Mouse (Mus musculus) liver, embryonic 14.5 days (tissue): ENCODE measurements around the gene Ltb.

Experiments used
- CTCF ChIP-seq: IDR thresholded peaks from 2 replicates; pipeline ENCODE4 v1.5.1; 2016; ENCODE audit warnings: antibody characterized with exemption, low read depth, control low read depth
- EP300 ChIP-seq: IDR thresholded peaks from 2 replicates; pipeline ENCODE4 v1.6.1; 2016; ENCODE audit warnings: antibody characterized with exemption, low read depth

- no peak for TF ChIP-seq CTCF
- TF ChIP-seq EP300, result no peak
Measured at GRCm38 (mm10) chr17:35244999-35245398, 50.8 kb downstream of the Ltb start.
